Mouse (Mus musculus): ENCODE data around the gene Mybpc1. TPM values are rescaled to one million over a fixed set of nuclear protein-coding genes. Genes with fewer than 3 reads are reported as not detected.
A peak's percentile ranks its signal among the peaks of the same experiment; 100 is the strongest.

The Mybpc1 gene
- polyA plus RNA-seq, 1 experiment: 2.1 TPM

DNA sequence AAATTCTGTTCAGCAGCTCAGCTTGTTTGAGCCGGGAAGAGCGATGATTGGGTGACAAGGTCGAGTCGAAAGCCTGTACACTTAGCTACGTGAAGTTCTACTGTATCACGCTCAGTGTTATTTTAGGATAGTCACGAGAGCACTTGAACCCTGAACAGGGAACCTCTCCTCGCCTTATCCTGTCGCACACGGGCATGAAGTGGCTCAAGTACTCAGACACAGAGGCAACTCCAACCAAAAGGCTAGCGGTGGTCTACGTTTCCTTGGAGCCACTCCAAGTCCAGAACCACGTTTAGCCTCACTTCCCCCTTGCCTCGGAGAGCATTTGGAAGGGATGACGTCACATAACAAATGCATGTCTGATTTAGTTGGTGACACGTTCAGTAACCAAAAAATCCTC lies 17.7 kb upstream of the Mybpc1 start:
- peaks cover 4% of the 10 kb centered on the region for H3K4me1 ChIP-seq (ENCODE audit: control insufficient read depth, insufficient read depth, low read length)

DNA sequence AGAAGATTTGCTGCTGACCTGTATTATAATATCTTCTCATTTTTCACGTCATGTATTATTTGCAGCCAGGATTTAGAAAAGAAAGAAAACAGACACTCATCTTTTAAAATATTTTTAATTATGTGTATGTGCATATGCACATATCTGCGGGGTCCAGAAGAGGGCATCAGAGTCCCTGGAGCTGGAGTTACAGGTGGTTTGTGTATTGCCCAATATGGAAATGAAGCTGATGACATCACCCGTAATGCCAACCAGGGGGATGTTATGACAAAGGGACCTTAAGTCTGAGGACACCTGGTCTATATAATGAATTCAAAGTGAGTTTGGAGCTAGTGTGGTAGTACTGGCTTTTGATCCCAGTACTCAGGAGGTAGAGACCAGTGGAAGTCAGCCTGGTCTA lies 15.9 kb upstream of the Mybpc1 start:
- Histone ChIP-seq H3K27ac (ENCODE audit: control insufficient read depth, insufficient read depth, low read depth, low read length) (no peak overlapping the region), H3K4me1 (ENCODE audit: control insufficient read depth, insufficient read depth, low read length) (no peaks in the 10 kb centered on the region; the same call in 1 of the 2 replicates), H3K36me3 (ENCODE audit: control insufficient read depth, insufficient read depth, low read length) (no peaks in the 10 kb centered on the region), H3K27me3 (ENCODE audit: control insufficient read depth, insufficient read depth, low read length) (no peaks in the 10 kb centered on the region), H3K4me3 (ENCODE audit: control insufficient read depth, low read depth, low read length) (no peak overlapping the region)
- no peak for TF ChIP-seq POLR2A (IDR thresholded peaks at IDR 0.05; ENCODE audit: control insufficient read depth, low read depth, low read length)
- TF ChIP-seq CTCF (IDR thresholded peaks at IDR 0.05; ENCODE audit: control insufficient read depth, insufficient read depth, insufficient replicate concordance, low read depth, low read length): no peak

More for the DNA sequence above, 17.7 kb upstream of the Mybpc1 start:
- no peaks in the 10 kb centered on the region for H3K27me3 ChIP-seq (ENCODE audit: control insufficient read depth, insufficient read depth, low read length)
- H3K4me3 ChIP-seq (ENCODE audit: control insufficient read depth, low read depth, low read length): no peak overlapping the region; the same call in 1 of the 2 replicates
- no peaks in the 10 kb centered on the region for H3K36me3 ChIP-seq (ENCODE audit: control insufficient read depth, insufficient read depth, low read length)
- no peak overlapping the region for H3K27ac ChIP-seq (ENCODE audit: control insufficient read depth, insufficient read depth, low read depth, low read length)
- no peak for TF ChIP-seq POLR2A (IDR thresholded peaks at IDR 0.05; ENCODE audit: control insufficient read depth, low read depth, low read length)
- TF ChIP-seq CTCF (IDR thresholded peaks at IDR 0.05; ENCODE audit: control insufficient read depth, insufficient read depth, insufficient replicate concordance, low read depth, low read length): no peak

GRCm38 (mm10) chr10:88613051-88613450 lies 8.1 kb upstream of the Mybpc1 start:
- peak overlapping the region; percentile 27; the same call in 1 of the 2 replicates for H3K4me3 ChIP-seq (ENCODE audit: control insufficient read depth, low read depth, low read length)
- no peak overlapping the region for H3K27ac ChIP-seq (ENCODE audit: control insufficient read depth, insufficient read depth, low read depth, low read length)
- no peaks in the 10 kb centered on the region for H3K27me3 ChIP-seq (ENCODE audit: control insufficient read depth, insufficient read depth, low read length)
- H3K4me1 ChIP-seq (ENCODE audit: control insufficient read depth, insufficient read depth, low read length): peaks cover 4% of the 10 kb centered on the region; the same call in 1 of the 2 replicates
- TF ChIP-seq CTCF (IDR thresholded peaks at IDR 0.05; ENCODE audit: control insufficient read depth, insufficient read depth, insufficient replicate concordance, low read depth, low read length) (no peak), POLR2A (IDR thresholded peaks at IDR 0.05; ENCODE audit: control insufficient read depth, low read depth, low read length) (no peak)
- H3K36me3 ChIP-seq (ENCODE audit: control insufficient read depth, insufficient read depth, low read length): no peaks in the 10 kb centered on the region

DNA sequence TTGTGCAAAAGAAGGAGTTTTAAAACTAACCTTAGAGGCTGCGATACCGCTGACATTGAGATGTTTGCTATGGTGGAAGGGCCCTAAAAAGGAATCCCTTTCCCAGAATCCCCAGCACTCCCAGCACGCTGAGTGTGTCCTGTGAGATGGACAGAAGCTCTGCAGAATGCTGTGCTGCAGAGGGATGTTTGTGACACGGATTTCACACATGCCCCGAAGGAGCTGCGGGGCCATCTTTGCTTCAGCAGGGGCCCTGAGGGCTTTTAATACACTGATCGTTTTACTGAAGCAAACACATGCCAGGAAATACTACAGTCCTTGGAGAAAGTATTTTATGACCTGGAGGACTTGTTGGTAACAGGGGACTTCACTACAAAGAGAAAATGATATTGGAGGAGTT lies 1.7 kb upstream of the Mybpc1 start:
- no peak overlapping the region for H3K27ac ChIP-seq (ENCODE audit: control insufficient read depth, insufficient read depth, low read depth, low read length)
- no peaks in the 10 kb centered on the region for H3K36me3 ChIP-seq (ENCODE audit: control insufficient read depth, insufficient read depth, low read length)
- H3K4me1 ChIP-seq (ENCODE audit: control insufficient read depth, insufficient read depth, low read length): peaks cover 4% of the 10 kb centered on the region
- no peak overlapping the region for H3K4me3 ChIP-seq (ENCODE audit: control insufficient read depth, low read depth, low read length)
- no peak for TF ChIP-seq POLR2A (IDR thresholded peaks at IDR 0.05; ENCODE audit: control insufficient read depth, low read depth, low read length)
- TF ChIP-seq CTCF (IDR thresholded peaks at IDR 0.05; ENCODE audit: control insufficient read depth, insufficient read depth, insufficient replicate concordance, low read depth, low read length): no peak
- H3K27me3 ChIP-seq (ENCODE audit: control insufficient read depth, insufficient read depth, low read length): no peaks in the 10 kb centered on the region

DNA sequence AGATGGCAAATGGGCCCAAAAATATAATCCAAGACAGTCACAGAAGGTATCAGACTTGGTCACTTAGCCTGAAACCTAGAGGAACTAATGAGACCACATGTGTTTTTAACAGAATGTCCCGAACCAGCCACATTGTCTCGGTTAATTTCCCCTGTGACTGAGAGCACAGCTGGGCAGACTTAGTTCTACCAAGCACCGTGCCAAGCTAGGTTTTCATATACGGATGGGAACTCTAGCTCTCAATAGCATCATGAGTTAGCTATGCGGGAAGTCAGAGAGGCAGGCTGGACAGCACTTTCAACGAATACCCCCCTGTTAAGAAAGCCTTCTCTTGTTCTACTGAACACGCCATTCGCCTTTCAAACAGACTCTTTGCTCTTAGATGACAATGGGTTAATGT lies 1.1 kb upstream of the Mybpc1 start:
- H3K36me3 ChIP-seq (ENCODE audit: control insufficient read depth, insufficient read depth, low read length): no peaks in the 10 kb centered on the region
- no peak overlapping the region for H3K4me3 ChIP-seq (ENCODE audit: control insufficient read depth, low read depth, low read length)
- no peak for TF ChIP-seq CTCF (IDR thresholded peaks at IDR 0.05; ENCODE audit: control insufficient read depth, insufficient read depth, insufficient replicate concordance, low read depth, low read length)
- TF ChIP-seq POLR2A (IDR thresholded peaks at IDR 0.05; ENCODE audit: control insufficient read depth, low read depth, low read length): no peak
- H3K27ac ChIP-seq (ENCODE audit: control insufficient read depth, insufficient read depth, low read depth, low read length): no peak overlapping the region
- peaks cover 4% of the 10 kb centered on the region for H3K4me1 ChIP-seq (ENCODE audit: control insufficient read depth, insufficient read depth, low read length)
- no peaks in the 10 kb centered on the region for H3K27me3 ChIP-seq (ENCODE audit: control insufficient read depth, insufficient read depth, low read length)

GRCm38 (mm10) chr10:88603773-88604172 lies 1.2 kb downstream of the Mybpc1 start:
- TF ChIP-seq CTCF (IDR thresholded peaks at IDR 0.05; ENCODE audit: control insufficient read depth, insufficient read depth, insufficient replicate concordance, low read depth, low read length) (no peak), POLR2A (IDR thresholded peaks at IDR 0.05; ENCODE audit: control insufficient read depth, low read depth, low read length) (no peak)
- Histone ChIP-seq H3K4me3 (ENCODE audit: control insufficient read depth, low read depth, low read length) (no peak overlapping the region), H3K27ac (ENCODE audit: control insufficient read depth, insufficient read depth, low read depth, low read length) (no peak overlapping the region), H3K36me3 (ENCODE audit: control insufficient read depth, insufficient read depth, low read length) (no peaks in the 10 kb centered on the region), H3K4me1 (ENCODE audit: control insufficient read depth, insufficient read depth, low read length) (peaks cover 4% of the 10 kb centered on the region), H3K27me3 (ENCODE audit: control insufficient read depth, insufficient read depth, low read length) (no peaks in the 10 kb centered on the region)

- H3K4me3 ChIP-seq (ENCODE audit: control insufficient read depth, low read depth, low read length): no peak overlapping the region
- TF ChIP-seq POLR2A (IDR thresholded peaks at IDR 0.05; ENCODE audit: control insufficient read depth, low read depth, low read length) (no peak), CTCF (IDR thresholded peaks at IDR 0.05; ENCODE audit: control insufficient read depth, insufficient read depth, insufficient replicate concordance, low read depth, low read length) (no peak)
- H3K4me1 ChIP-seq (ENCODE audit: control insufficient read depth, insufficient read depth, low read length): peaks cover 4% of the 10 kb centered on the region
- no peak overlapping the region for H3K27ac ChIP-seq (ENCODE audit: control insufficient read depth, insufficient read depth, low read depth, low read length)
- no peaks in the 10 kb centered on the region for H3K36me3 ChIP-seq (ENCODE audit: control insufficient read depth, insufficient read depth, low read length)
- H3K27me3 ChIP-seq (ENCODE audit: control insufficient read depth, insufficient read depth, low read length): no peaks in the 10 kb centered on the region
Observed at GRCm38 (mm10) chr10:88603256-88603655, 1.7 kb downstream of the Mybpc1 start.

GRCm38 (mm10) chr10:88600591-88600990 lies 4.4 kb downstream of the Mybpc1 start:
- TF ChIP-seq POLR2A (IDR thresholded peaks at IDR 0.05; ENCODE audit: control insufficient read depth, low read depth, low read length) (no peak), CTCF (IDR thresholded peaks at IDR 0.05; ENCODE audit: control insufficient read depth, insufficient read depth, insufficient replicate concordance, low read depth, low read length) (no peak)
- Histone ChIP-seq H3K27ac (ENCODE audit: control insufficient read depth, insufficient read depth, low read depth, low read length) (no peak overlapping the region), H3K36me3 (ENCODE audit: control insufficient read depth, insufficient read depth, low read length) (no peaks in the 10 kb centered on the region), H3K27me3 (ENCODE audit: control insufficient read depth, insufficient read depth, low read length) (no peaks in the 10 kb centered on the region), H3K4me3 (ENCODE audit: control insufficient read depth, low read depth, low read length) (no peak overlapping the region), H3K4me1 (ENCODE audit: control insufficient read depth, insufficient read depth, low read length) (peaks cover 4% of the 10 kb centered on the region)

Measured in testis, adult 2 months (tissue).